In genomic region chr7:74422002-74422401, GRCm38 (mm10) we compare ENCODE assay signal across 16 mouse cellular contexts.
A peak's percentile ranks its signal among the peaks of the same experiment; 100 is the strongest.
DNase-seq lines count a peak whose midpoint lies in the region; ATAC-seq and TF ChIP-seq lines count a peak whose summit lies in the region.
"Had no signal": no experiment of that assay in that cellular context is flagged by ENCODE, and none has a peak within 500 bp of the region (broad histone marks: within the 10 kb centered on the region; RNA-seq: fewer than 3 reads in every experiment).

No protein-coding gene starts in this region.

- H3K27me3 ChIP-seq in forebrain, postnatal 0 days (ENCODE audit: insufficient read depth, low read length), result no peaks in the 10 kb centered on the region
- H3K27me3 ChIP-seq in forebrain, embryonic 12.5 days, result no peaks in the 10 kb centered on the region
- no peaks in the 10 kb centered on the region for H3K27me3 ChIP-seq in heart, embryonic 10.5 days (ENCODE audit: insufficient read depth, poor library complexity, severe bottlenecking)
- H3K27me3 ChIP-seq: hindbrain, embryonic 13.5 days; liver, embryonic 13.5 days; Patski had no signal

- H3K4me3 ChIP-seq in forebrain, postnatal 0 days (ENCODE audit: low read depth, low read length), result no peak overlapping the region
- no peak overlapping the region for H3K4me3 ChIP-seq in forebrain, embryonic 12.5 days (replicated peaks)
- H3K4me3 ChIP-seq in heart, embryonic 10.5 days, result 0 out of 2 replicates have a peak overlapping the region, but pooled peaks have one; percentile 16
- H3K4me3 ChIP-seq: erythroblast, embryonic 14.5 days; hindbrain, embryonic 13.5 days; layer of hippocampus, adult 2 months; liver, embryonic 13.5 days had no signal

- peak; percentile 16 for DNase-seq in forebrain, postnatal 0 days
- peak; percentile 24 for DNase-seq in left cerebral cortex, adult 11 months (ENCODE audit: low spot score)
- DNase-seq in left cerebral cortex, postnatal 4 days, result no peak
- no peak for DNase-seq in heart, embryonic 10.5 days (ENCODE audit: low spot score)
- DNase-seq in heart, postnatal 4 days, result peak; percentile 53
- no peak for DNase-seq in layer of hippocampus, postnatal 36 days
- no peak for DNase-seq in layer of hippocampus, adult 18-20 months (ENCODE audit: low spot score in 2 of 2)
- DNase-seq: adrenal gland, postnatal 10 days; cerebellum, adult 9-10 months; liver, embryonic 13.5 days had no signal

- H3K9me3 ChIP-seq in forebrain, postnatal 0 days (ENCODE audit: low read length), result no peaks in the 10 kb centered on the region
- H3K9me3 ChIP-seq in forebrain, embryonic 12.5 days, result no peaks in the 10 kb centered on the region
- H3K9me3 ChIP-seq in heart, embryonic 10.5 days, result no peaks in the 10 kb centered on the region
- H3K9me3 ChIP-seq: hindbrain, embryonic 13.5 days; liver, embryonic 13.5 days had no signal

- H3K36me3 ChIP-seq in forebrain, postnatal 0 days (ENCODE audit: insufficient read depth), result no peaks in the 10 kb centered on the region
- no peaks in the 10 kb centered on the region for H3K36me3 ChIP-seq in forebrain, embryonic 12.5 days (replicated peaks)
- H3K36me3 ChIP-seq in heart, embryonic 10.5 days, result no peaks in the 10 kb centered on the region
- H3K36me3 ChIP-seq: hindbrain, embryonic 13.5 days; liver, embryonic 13.5 days had no signal

- intact Hi-C loops in left cerebral cortex, postnatal 4 days (cut with DNase I), result no loop called here

- TF ChIP-seq CTCF in forebrain, postnatal 0 days (IDR thresholded peaks at IDR 0.05; ENCODE audit: low read depth), result no peak

- WGBS in forebrain, postnatal 0 days, result 57% methylated on average over 13 of the region's 13 CpGs
- WGBS in forebrain, embryonic 12.5 days, result 71% methylated on average over 13 of the region's 13 CpGs
- 38% methylated on average over 13 of the region's 13 CpGs for WGBS in heart, embryonic 10.5 days

- H3K27ac ChIP-seq in forebrain, postnatal 0 days (ENCODE audit: low read depth, low read length), result no peak overlapping the region
- H3K27ac ChIP-seq in forebrain, embryonic 12.5 days, result no peak overlapping the region
- H3K27ac ChIP-seq in heart, embryonic 10.5 days, result peak overlapping the region; percentile 79
- H3K27ac ChIP-seq: hindbrain, embryonic 13.5 days; layer of hippocampus, adult 2 months; liver, embryonic 13.5 days had no signal

- peak; percentile 43 for ATAC-seq in forebrain, postnatal 0 days
- no peak for ATAC-seq in forebrain, embryonic 12.5 days (ENCODE audit: low FRiP score)
- ATAC-seq: CD4-positive, CD25-positive, alpha-beta regulatory T cell, adult 4 months; Patski had no signal

- H3K4me2 ChIP-seq in forebrain, postnatal 0 days (ENCODE audit: low read depth), result no peak overlapping the region
- H3K4me2 ChIP-seq in forebrain, embryonic 12.5 days, result no peak overlapping the region
- H3K4me2 ChIP-seq: hindbrain, embryonic 13.5 days; liver, embryonic 13.5 days had no signal

- no peak overlapping the region for H3K9ac ChIP-seq in forebrain, postnatal 0 days
- H3K9ac ChIP-seq in forebrain, embryonic 12.5 days, result no peak overlapping the region
- H3K9ac ChIP-seq: hindbrain, embryonic 13.5 days; liver, embryonic 13.5 days had no signal

- 0 out of 2 replicates have a peak, but pooled peaks cover 2% of the 10 kb centered on the region for H3K4me1 ChIP-seq in forebrain, postnatal 0 days (ENCODE audit: insufficient read depth)
- peaks cover 8% of the 10 kb centered on the region; the same call in 1 of the 2 replicates for H3K4me1 ChIP-seq in forebrain, embryonic 12.5 days
- peaks cover 51% of the 10 kb centered on the region for H3K4me1 ChIP-seq in heart, embryonic 10.5 days
- H3K4me1 ChIP-seq: liver, embryonic 13.5 days had no signal

Comparison
In these comparisons a context has a peak if more than half of its experiments do, and no peak if none do; other contexts are left out.
1. DNase-seq: peak in forebrain, postnatal 0 days (single experiment), left cerebral cortex, adult 11 months (single experiment) and heart, postnatal 4 days (single experiment); none in left cerebral cortex, postnatal 4 days (single experiment), heart, embryonic 10.5 days (single experiment), layer of hippocampus, postnatal 36 days (0 of 2) and layer of hippocampus, adult 18-20 months (0 of 2).